Mouse (Mus musculus): ENCODE data around the gene Rbm44.
A peak's percentile ranks its signal among the peaks of the same experiment; 100 is the strongest.

Gene Rbm44

GRCm38 (mm10) chr1:91209343-91209742 lies 64.5 kb downstream of the Rbm44 start:
- DNase-seq (ENCODE audit: low read depth, low spot score), result peak; percentile 53

- DNase-seq (ENCODE audit: low read depth, low spot score), result peak; percentile 89
Measured at GRCm38 (mm10) chr1:91209785-91210184, 64.9 kb downstream of the Rbm44 start.

GRCm38 (mm10) chr1:91211099-91211498 lies 66.2 kb downstream of the Rbm44 start:
- DNase-seq (ENCODE audit: low read depth, low spot score), result no peak

GRCm38 (mm10) chr1:91211591-91212008 lies 66.7 kb downstream of the Rbm44 start:
- DNase-seq (ENCODE audit: low read depth, low spot score), result no peak

GRCm38 (mm10) chr1:91215264-91215663 lies 70.4 kb downstream of the Rbm44 start:
- DNase-seq (ENCODE audit: low read depth, low spot score), result no peak

- DNase-seq (ENCODE audit: low read depth, low spot score), result no peak
Measured at GRCm38 (mm10) chr1:91215981-91216380, 71.1 kb downstream of the Rbm44 start.

- DNase-seq (ENCODE audit: low read depth, low spot score), result peak; percentile 61
Measured at GRCm38 (mm10) chr1:91216504-91217267, 71.8 kb downstream of the Rbm44 start.

GRCm38 (mm10) chr1:91219641-91220321 lies 74.9 kb downstream of the Rbm44 start:
- DNase-seq (ENCODE audit: low read depth, low spot score), result no peak

- DNase-seq (ENCODE audit: low read depth, low spot score), result no peak
Measured at GRCm38 (mm10) chr1:91220322-91220672, 75.4 kb downstream of the Rbm44 start.

All from skeletal muscle tissue, adult 2 months (tissue).